Mouse (Mus musculus) intestine, embryonic 14.5 days (tissue): ENCODE data around the gene Gm17349. TPM values are rescaled to one million over a fixed set of nuclear protein-coding genes. Genes with fewer than 3 reads are reported as not detected.

Experiments used
- ATAC-seq: fragments of 200-750 bp; cut with Nextera tagmentation; replicated peaks from 2 replicates; pipeline ENCODE4 v1.8.0; 2017; ENCODE audit warnings: low read depth, moderate number of reproducible peaks, moderate TSS enrichment, moderate library complexity; ENCODE audit not compliant: low FRiP score, low TSS enrichment
- DNase-seq: peaks from one replicate; pipeline ENCODE4 v3.0.0-alpha.2; 2018; ENCODE audit warnings: low spot score
- H3K27ac ChIP-seq: fragments of 300-500 bp; sonication (generic); 2 replicates; pipeline ENCODE4 v1.5.1; 2014; ENCODE audit warnings: low read depth, mild to moderate bottlenecking, control low read depth
- H3K27me3 ChIP-seq: fragments of 300-500 bp; sonication (generic); replicated peaks from 2 replicates; pipeline ENCODE4 v1.6.1; 2014; ENCODE audit warnings: low read length, control low read depth; ENCODE audit not compliant: control insufficient read depth, insufficient read depth
- H3K36me3 ChIP-seq: fragments of 300-500 bp; sonication (generic); 2 replicates; pipeline ENCODE4 v1.6.1; 2014; ENCODE audit warnings: low read length, control low read depth; ENCODE audit not compliant: control insufficient read depth, insufficient read depth
- H3K4me1 ChIP-seq: fragments of 300-500 bp; sonication (generic); replicated peaks from 2 replicates; pipeline ENCODE4 v1.6.1; 2014; ENCODE audit warnings: low read length, control low read depth, mixed read lengths; ENCODE audit not compliant: control insufficient read depth, insufficient read depth
- H3K4me2 ChIP-seq: fragments of 300-500 bp; sonication (generic); 2 replicates; pipeline ENCODE4 v1.6.1; 2014; ENCODE audit warnings: low read length
- H3K4me3 ChIP-seq: fragments of 300-500 bp; sonication (generic); 2 replicates; pipeline ENCODE4 v1.5.1; 2014; ENCODE audit warnings: low read depth, low read length, control low read depth, mixed read lengths
- H3K9ac ChIP-seq: fragments of 300-500 bp; sonication (generic); 2 replicates; pipeline ENCODE4 v1.6.1; 2014; ENCODE audit warnings: mild to moderate bottlenecking, low read length
- H3K9me3 ChIP-seq: fragments of 300-500 bp; sonication (generic); 2 replicates; pipeline ENCODE4 v1.6.1; 2016; ENCODE audit warnings: low read length, control low read depth; ENCODE audit not compliant: control insufficient read depth
- WGBS: fragments of 180-500 bp; shearing (Covaris S2); extraction: QIAGEN DNeasy Blood & Tissue Kit; methylation state at CpG from one replicate; pipeline ENCODE4 v1.1.7; 2014; 5-methylcytosine and 5-hydroxymethylcytosine counted together
- polyA plus RNA-seq: library from polyadenylated mRNA; unstranded; fragments of >200 nt; fragmentation: Nextera tagmentation; extraction: Ambion mirVana; gene quantifications from 2 replicates; pipeline ENCODE4 v1.2.1, GENCODE M21; 2014

Gene Gm17349
- polyA plus RNA-seq, result not detected in 2 replicates

- no peak for ATAC-seq
- WGBS, result 69% methylated on average over 11 of the region's 11 CpGs
- H3K9ac ChIP-seq, result no peak within 1 kb of the TSS
- H3K27me3 ChIP-seq, result no peaks in the 10 kb centered on the region
- H3K4me3 ChIP-seq, result no peak within 1 kb of the TSS
- no peaks in the 10 kb centered on the region for H3K9me3 ChIP-seq
- peaks cover 64% of the 10 kb centered on the region for H3K36me3 ChIP-seq
- peaks cover 15% of the 10 kb centered on the region for H3K4me1 ChIP-seq
- no peak within 1 kb of the TSS for H3K4me2 ChIP-seq
- DNase-seq, result peak; percentile 76
- peak within 1 kb of the TSS; percentile 57; the same call in 1 of the 2 replicates for H3K27ac ChIP-seq
Observed at GRCm38 (mm10) chr15:99705440-99706048, at the start of gene Gm17349. Gene Gm17349 (minus strand): TSS chr15:99705490.

- Histone ChIP-seq H3K9ac (no peak overlapping the region), H3K4me1 (no peaks in the 10 kb centered on the region), H3K36me3 (peaks cover 4% of the 10 kb centered on the region; the same call in 1 of the 2 replicates), H3K27me3 (no peaks in the 10 kb centered on the region), H3K4me3 (no peak overlapping the region), H3K4me2 (no peak overlapping the region), H3K27ac (no peak overlapping the region), H3K9me3 (0 out of 2 replicates have a peak, but pooled peaks cover 2% of the 10 kb centered on the region)
- DNase-seq (no peak), ATAC-seq (no peak)
- 73% methylated on average over 3 of the region's 3 CpGs for WGBS
Observed at GRCm38 (mm10) chr15:99754204-99754603, 48.9 kb upstream of the Gm17349 start.

GRCm38 (mm10) chr15:99740229-99740628, 34.9 kb upstream of the Gm17349 start:
- ATAC-seq, result no peak
- 96% methylated on average over 4 of the region's 4 CpGs for WGBS
- H3K27me3 ChIP-seq, result no peaks in the 10 kb centered on the region

GRCm38 (mm10) chr15:99736675-99737074, 31.4 kb upstream of the Gm17349 start:
- WGBS, result 89% methylated on average over 11 of the region's 11 CpGs
- Histone ChIP-seq H3K27ac (no peak overlapping the region), H3K36me3 (peaks cover 78% of the 10 kb centered on the region), H3K4me1 (no peaks in the 10 kb centered on the region), H3K9ac (no peak overlapping the region), H3K4me2 (no peak overlapping the region), H3K27me3 (no peaks in the 10 kb centered on the region), H3K9me3 (no peaks in the 10 kb centered on the region), H3K4me3 (no peak overlapping the region)
- no peak for ATAC-seq
- no peak for DNase-seq

More at GRCm38 (mm10) chr15:99740229-99740628, 34.9 kb upstream of the Gm17349 start:
- no peak overlapping the region for H3K4me2 ChIP-seq
- no peak overlapping the region for H3K9ac ChIP-seq
- no peak overlapping the region for H3K4me3 ChIP-seq
- peaks cover 83% of the 10 kb centered on the region for H3K36me3 ChIP-seq
- H3K27ac ChIP-seq, result no peak overlapping the region
- H3K4me1 ChIP-seq, result no peaks in the 10 kb centered on the region
- no peaks in the 10 kb centered on the region for H3K9me3 ChIP-seq
- no peak for DNase-seq

GRCm38 (mm10) chr15:99735631-99736030, 30.3 kb upstream of the Gm17349 start:
- no peak overlapping the region for H3K27ac ChIP-seq
- no peak for ATAC-seq
- H3K4me3 ChIP-seq, result no peak overlapping the region
- H3K27me3 ChIP-seq, result no peaks in the 10 kb centered on the region
- 91% methylated on average over 2 of the region's 2 CpGs for WGBS
- H3K36me3 ChIP-seq, result peaks cover 69% of the 10 kb centered on the region
- H3K9me3 ChIP-seq, result no peaks in the 10 kb centered on the region
- no peak overlapping the region for H3K4me2 ChIP-seq
- no peak for DNase-seq
- no peak overlapping the region for H3K9ac ChIP-seq
- no peaks in the 10 kb centered on the region for H3K4me1 ChIP-seq

GRCm38 (mm10) chr15:99733186-99733585, 27.9 kb upstream of the Gm17349 start:
- ATAC-seq, result no peak
- no peak overlapping the region for H3K4me3 ChIP-seq
- no peak for DNase-seq
- H3K36me3 ChIP-seq, result peaks cover 55% of the 10 kb centered on the region
- 0 out of 2 replicates have a peak, but pooled peaks cover 5% of the 10 kb centered on the region for H3K9me3 ChIP-seq
- no peaks in the 10 kb centered on the region for H3K4me1 ChIP-seq
- no peaks in the 10 kb centered on the region for H3K27me3 ChIP-seq
- 96% methylated on average over 5 of the region's 5 CpGs for WGBS
- H3K27ac ChIP-seq, result no peak overlapping the region
- H3K4me2 ChIP-seq, result no peak overlapping the region
- no peak overlapping the region for H3K9ac ChIP-seq

GRCm38 (mm10) chr15:99731678-99732077, 26.4 kb upstream of the Gm17349 start:
- no peak for DNase-seq
- ATAC-seq, result no peak
- Histone ChIP-seq H3K4me2 (no peak overlapping the region), H3K27me3 (no peaks in the 10 kb centered on the region), H3K4me3 (no peak overlapping the region), H3K9ac (no peak overlapping the region), H3K9me3 (0 out of 2 replicates have a peak, but pooled peaks cover 5% of the 10 kb centered on the region), H3K4me1 (no peaks in the 10 kb centered on the region; the same call in 1 of the 2 replicates), H3K36me3 (peaks cover 50% of the 10 kb centered on the region), H3K27ac (no peak overlapping the region)
- 94% methylated on average over 3 of the region's 3 CpGs for WGBS

- peaks cover 3% of the 10 kb centered on the region; the same call in 1 of the 2 replicates for H3K4me1 ChIP-seq
- H3K9ac ChIP-seq, result no peak overlapping the region
- ATAC-seq, result no peak
- no peak overlapping the region for H3K4me2 ChIP-seq
- H3K27me3 ChIP-seq, result no peaks in the 10 kb centered on the region
- H3K4me3 ChIP-seq, result no peak overlapping the region
- DNase-seq, result no peak
- 90% methylated on average over 2 of the region's 2 CpGs for WGBS
- peaks cover 45% of the 10 kb centered on the region for H3K36me3 ChIP-seq
- no peak overlapping the region for H3K27ac ChIP-seq
- H3K9me3 ChIP-seq, result 0 out of 2 replicates have a peak, but pooled peaks cover 5% of the 10 kb centered on the region
Observed at GRCm38 (mm10) chr15:99731167-99731566, 25.9 kb upstream of the Gm17349 start.
